17 mouse cellular contexts compared by ENCODE assay signal in genomic region chr3:41592805-41593204, GRCm38 (mm10). TPM values are rescaled to one million over a fixed set of nuclear protein-coding genes. Genes with fewer than 3 reads are reported as not detected.
DNase-seq lines count a peak whose midpoint lies in the region; ATAC-seq lines count a peak whose summit lies in the region.
"Had no signal": no experiment of that assay in that cellular context is flagged by ENCODE, and none has a peak within 500 bp of the region (broad histone marks: within the 10 kb centered on the region; RNA-seq: fewer than 3 reads in every experiment).

No protein-coding gene starts in this region.

- peak; percentile 56 for ATAC-seq in cerebellum, adult (ENCODE audit: insufficient number of reproducible peaks, low FRiP score, low TSS enrichment)
- peak; percentile 34; the same call in 1 of the 2 replicates for ATAC-seq in common myeloid progenitor, adult 5-6 weeks (replicated peaks; ENCODE audit: low read depth, poor library complexity, severe bottlenecking)
- ATAC-seq: forebrain, postnatal 0 days; hindbrain, embryonic 16.5 days; inflammation-experienced regulatory T-cells, adult 6 months had no signal

- DNase-seq in cerebellum, postnatal 14 days = no peak
- DNase-seq in cerebellum, adult 9-11 months = peak; percentile 63
- no peak for DNase-seq in cerebellum, postnatal 4 days (ENCODE audit: low spot score in 2 of 2)
- DNase-seq in neural tube, embryonic 10.5 days (ENCODE audit: extremely low spot score, low spot score) = no peak
- DNase-seq in ovary, adult 18-20 months (ENCODE audit: low spot score) = no peak
- DNase-seq: adrenal gland, postnatal 10 days; forebrain, postnatal 0 days; gastrocnemius, postnatal 36 days; heart, adult 18-20 months; heart, postnatal 10 days; heart, postnatal 4 days; kidney, adult 11 months; kidney, adult 9 months had no signal

RNA-seq across cellular contexts. Expression of gene Jade1, which starts 37.3 kb away (rescaled TPM):
- total RNA-seq in common myeloid progenitor, adult 5-6 weeks (2017) = 34.5 and 39.4 TPM in 2 replicates
